Mouse (Mus musculus): ENCODE measurements around the gene S100a1. TPM values are rescaled to one million over a fixed set of nuclear protein-coding genes. Genes with fewer than 3 reads are reported as not detected.

The S100a1 gene
- polyA plus RNA-seq (2012; rRNA removed), result 10.7 and 14.6 TPM in 2 replicates

DNA sequence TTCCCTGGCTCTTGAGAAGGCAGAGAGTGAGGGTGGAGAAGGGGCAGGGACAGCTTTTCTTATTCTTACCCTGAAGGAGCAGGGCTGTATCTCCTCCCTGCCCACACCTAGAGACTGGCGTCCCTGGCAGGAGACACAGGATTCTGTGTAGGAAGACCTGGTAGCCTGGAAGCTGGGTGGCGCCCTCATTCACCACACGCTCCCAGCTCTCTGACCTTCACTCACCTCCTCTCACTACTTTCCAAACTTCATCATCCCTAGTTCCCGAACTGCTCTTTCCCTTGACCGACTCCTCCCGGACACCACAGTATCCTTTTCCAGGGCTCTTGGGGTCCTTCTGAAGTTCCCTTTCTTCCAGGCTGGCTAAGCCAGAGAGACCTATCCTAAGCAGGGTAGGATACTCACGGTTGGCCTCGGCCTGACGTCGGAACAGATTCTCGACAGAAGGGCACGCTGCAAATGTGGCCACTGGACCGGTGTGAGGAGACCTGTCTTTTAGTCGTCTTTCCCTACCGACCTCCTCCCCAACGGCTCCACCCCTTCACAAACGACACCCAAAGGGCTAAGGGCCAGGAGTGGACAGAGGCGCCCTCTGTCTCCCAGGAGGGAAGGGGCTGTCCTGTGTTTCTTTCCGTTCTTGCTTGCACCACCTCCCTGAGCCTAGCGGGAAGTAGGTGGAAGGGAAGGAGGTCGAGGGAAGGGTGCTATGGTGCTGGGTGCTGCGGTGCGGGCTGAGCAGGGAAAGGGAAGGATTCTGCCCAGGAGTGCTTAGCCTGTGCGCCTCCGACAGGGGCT is at the start of gene S100a1, which contains the start of gene S100a13:
S100a1 (minus strand) TSS at position 597 of the 795 bp plus-strand sequence.
S100a13 (plus strand) TSS at position 640 of the 795 bp plus-strand sequence.

DNA sequence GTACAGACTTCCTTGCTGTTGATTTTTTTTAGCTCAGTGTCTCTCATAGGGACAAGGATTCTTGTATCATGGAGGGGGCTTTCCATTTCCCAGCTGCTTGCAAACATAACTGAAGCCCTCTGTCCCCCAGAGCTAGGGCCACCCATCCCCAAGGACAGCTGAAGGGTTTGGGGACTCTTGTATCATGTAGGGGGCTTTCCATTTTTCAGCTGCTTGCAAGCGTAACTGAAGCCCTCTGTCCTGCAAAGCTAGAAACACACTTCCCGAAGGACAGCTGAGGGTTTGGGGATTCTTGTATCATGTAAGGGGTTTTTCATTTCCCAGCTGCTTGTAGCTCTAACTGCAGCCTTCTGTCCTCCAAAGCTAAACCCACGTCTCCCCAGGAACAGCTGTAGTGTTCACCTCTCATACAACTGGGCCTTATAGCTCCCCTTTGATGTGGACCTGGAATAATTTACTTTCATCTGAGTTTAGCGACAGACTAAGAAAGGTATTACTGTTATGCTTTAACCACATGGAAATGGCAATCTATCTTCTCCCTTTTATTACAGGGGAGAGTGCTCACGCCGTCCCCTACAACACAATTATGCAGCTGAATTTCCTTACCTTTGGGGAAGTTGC is 45.9 kb upstream of the S100a1 start, which contains the start of gene S100a3:
S100a3 (plus strand) TSS at position 571 of the 621 bp plus-strand sequence.

DNA sequence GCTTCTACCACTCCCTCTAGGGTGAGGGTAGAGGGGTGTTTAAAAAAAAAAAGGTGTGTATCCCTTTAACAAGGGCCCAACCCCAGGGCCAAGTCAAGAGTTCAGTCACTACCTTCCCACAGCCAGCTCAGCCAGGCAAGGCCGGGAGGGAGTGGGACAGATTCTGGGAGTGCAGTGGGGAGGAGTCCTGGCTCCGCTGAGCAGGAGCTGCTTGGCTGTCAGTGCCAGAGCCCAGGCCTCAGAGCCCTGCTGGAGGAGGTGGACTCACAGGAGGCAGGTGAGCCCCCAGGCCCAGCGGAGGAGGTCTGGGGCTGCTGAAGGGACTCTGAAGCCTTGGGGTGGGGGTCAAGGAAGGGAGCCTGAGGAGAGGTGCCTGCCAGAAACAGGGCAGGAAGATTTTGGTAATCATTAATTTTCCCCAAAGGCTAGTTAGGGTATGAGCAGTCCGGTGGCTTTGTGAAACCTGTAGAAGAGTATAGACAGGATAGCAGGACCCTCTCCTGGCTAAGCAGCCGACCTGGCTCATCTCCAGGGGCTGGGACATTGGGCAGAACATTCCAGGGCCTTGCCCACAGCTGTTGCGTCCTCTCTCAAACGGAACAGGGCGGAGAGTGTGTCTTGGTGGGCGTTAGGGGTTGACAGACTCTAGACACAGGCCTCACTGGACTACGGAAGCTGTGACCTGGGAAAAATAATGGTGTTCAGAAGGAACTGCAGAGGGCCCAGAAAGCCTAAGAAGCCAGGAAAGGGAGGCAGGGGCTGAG is 23.1 kb upstream of the S100a1 start, which contains the start of gene S100a16:
S100a16 (plus strand) TSS at position 114 of the 764 bp plus-strand sequence.

DNA sequence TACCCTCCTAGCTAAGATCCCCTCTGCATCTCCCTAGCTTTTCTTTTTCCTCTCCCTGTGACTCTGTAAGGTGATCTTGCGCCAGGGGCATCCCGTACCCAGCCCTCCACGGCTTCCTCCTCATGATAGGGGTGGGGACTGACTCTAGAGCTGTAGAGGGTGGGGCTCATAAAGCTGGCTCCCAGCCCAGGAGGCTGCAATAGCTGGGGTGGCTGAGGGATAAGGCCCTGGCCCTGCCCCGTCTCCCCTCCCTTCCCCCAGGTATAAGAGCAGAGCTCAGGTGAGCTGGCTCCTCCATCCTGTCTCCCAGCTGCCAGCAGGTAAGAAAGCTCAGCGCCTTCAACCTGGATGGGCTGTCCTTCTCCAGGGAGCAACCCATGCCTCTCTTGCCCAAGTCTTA is 12.4 kb upstream of the S100a1 start, which contains the start of gene S100a14:
S100a14 (plus strand) TSS at position 277 of the 400 bp plus-strand sequence.

DNA sequence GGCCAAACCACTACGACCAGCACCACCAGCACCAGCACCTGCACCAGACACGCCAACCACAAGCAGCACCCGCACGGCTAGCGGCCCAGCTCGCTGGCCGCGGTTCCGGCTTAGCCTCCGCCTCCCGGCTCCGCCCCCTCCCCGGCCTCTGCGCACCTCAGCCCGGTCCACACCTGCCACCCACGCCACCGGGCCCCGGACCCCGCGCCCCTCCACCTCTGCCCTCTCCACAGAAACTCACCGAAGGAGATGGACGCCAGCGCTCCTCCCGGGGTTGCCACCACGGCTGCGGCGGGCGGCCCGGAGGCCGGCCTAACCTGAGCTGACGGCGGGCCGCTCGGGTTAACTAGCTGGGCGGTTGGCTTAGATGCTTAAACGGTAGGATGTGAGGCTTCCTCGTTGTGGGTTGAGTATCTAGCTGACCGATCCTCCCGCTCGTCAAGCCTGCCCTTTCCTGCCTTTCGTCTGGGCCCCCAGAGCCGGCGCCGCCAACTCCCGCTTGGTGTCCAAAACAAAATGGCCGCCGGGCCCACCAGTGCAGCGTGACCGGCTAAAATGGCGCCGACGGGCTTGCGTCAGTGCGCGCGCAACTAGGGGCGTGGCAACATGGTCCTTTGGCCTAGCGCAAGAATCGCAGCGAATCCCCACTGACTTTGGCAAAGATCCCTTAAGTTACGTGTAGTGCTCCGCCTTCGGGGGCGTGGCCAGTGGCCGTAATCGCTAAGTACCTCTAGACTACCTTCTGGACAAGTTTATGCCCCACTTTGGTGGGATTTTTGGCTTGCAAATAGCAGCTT is 5.0 kb downstream of the S100a1 start, which contains the start of gene Chtop:
Chtop (minus strand) TSS at position 549 of the 797 bp plus-strand sequence.

DNA sequence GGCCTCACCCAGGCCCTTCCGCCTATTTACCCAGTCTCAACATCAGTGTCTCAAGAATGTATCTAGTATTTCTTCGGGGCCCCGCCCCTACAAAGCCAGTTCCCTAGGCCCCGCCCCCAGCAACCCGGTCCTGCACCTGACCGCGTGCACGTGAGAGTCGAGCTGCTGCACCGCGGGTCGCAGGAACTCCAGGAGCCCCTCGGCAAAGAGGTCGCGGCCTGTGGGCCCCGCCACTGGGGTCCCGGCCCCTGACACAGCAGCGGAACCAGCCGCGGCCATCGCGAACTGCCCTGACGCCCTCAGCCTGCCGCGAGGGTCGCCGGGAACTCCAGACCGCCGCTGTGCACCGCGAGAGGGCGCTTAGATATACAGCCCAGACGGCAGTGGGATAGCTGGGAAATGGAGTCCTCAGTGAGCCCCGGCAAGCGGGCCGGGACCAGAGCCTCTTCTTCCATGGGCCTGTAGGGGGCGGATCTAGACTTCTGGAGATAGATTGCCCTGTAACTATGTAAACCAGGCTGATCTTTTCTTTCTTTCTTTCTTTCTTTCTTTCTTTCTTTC is 23.4 kb downstream of the S100a1 start, which contains the start of gene Snapin:
Snapin (minus strand) TSS at position 338 of the 561 bp plus-strand sequence.

DNA sequence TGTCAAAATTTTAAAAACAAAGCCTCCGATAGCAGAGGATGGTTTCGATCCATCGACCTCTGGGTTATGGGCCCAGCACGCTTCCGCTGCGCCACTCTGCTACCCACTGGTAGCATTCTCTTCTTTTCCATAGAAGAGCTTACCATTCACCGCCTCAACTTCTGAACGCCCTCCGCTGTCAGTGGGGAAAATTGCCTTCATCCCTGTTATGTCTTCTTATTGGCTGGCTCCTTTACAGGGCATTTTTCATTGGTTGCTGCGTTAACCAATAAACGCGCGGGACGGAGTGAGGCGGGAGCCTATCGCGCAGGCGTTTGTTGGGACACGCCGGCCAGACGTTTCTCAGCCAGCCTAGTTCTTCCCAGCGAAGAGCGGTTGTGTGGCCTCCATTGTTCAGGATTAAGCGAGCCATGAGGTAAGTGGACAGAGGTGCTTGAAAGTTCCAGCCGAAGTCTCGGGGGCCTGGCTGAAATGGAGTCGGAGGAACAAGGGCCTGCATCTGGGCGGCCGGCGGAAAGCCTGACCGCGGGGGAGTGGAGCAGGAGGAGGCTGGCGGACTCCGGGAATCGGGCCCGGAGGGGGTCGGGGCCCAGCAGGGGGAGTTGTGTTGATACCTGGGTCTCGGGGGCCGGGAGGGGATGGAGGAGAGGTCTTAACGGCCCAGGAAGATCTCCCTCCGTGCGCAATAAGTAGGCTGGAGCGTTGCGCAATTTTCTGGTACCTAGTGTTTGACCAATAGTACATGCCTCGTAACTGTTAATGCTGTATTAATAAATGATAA is 38.2 kb downstream of the S100a1 start, which contains the start of gene Ilf2:
Ilf2 (plus strand) TSS at position 296 of the 781 bp plus-strand sequence.

DNA sequence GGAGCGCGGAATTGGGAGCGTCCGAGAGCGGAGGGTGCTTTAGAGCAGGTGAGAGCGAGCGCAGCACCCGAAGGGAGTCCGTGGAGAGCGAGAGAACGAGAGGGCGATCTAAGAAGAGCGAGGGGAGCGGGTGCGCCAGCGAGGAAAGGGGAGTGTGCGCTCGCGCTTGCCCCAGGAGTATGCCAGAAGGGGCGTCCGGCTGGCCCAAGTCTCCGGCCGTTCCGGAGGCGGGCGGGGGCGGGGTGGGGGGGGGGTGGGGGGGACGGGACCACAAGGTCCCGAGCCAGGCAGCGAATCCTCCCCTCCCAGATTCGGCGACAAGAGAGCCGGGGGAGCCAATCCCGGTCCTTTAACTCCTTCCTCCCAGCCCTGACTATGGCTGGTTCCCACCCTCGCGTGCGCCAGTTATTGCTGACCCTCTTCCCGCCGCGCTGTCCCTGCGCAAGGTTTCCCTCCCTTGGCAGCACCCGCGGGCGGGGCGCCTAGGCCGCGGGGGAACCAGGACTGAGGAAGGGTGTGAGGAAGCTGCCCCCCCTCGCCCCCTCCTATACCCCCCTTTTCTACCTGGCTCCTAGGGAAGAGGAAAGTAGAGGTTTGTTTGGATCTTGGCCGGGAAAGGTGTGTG is 48.4 kb downstream of the S100a1 start, which contains the start of gene Npr1:
Npr1 (minus strand) TSS at position 181 of the 625 bp plus-strand sequence.

Other genes starting within 250 kb of the S100a1 start
- 22.6 and 23.6 TPM in 2 replicates for gene Dennd4b, start 249.2 kb downstream of the S100a1 start, polyA plus RNA-seq (2012; rRNA removed)
- gene Gatad2b, start 221.2 kb downstream of the S100a1 start, polyA plus RNA-seq (2012; rRNA removed), result 31.6 and 35.4 TPM in 2 replicates
- gene Slc27a3, start 124.5 kb downstream of the S100a1 start, polyA plus RNA-seq (2012; rRNA removed), result 41.9 and 54.3 TPM in 2 replicates
- gene Ints3, start 80.8 kb downstream of the S100a1 start, polyA plus RNA-seq (2012; rRNA removed), result 54.7 and 56.2 TPM in 2 replicates
- 6.2 and 9.0 TPM in 2 replicates for gene Npr1, start 48.5 kb downstream of the S100a1 start, polyA plus RNA-seq (2012; rRNA removed)
- 195 and 228 TPM in 2 replicates for gene Ilf2, start 38.3 kb downstream of the S100a1 start, polyA plus RNA-seq (2012; rRNA removed)
- 47.3 and 49.6 TPM in 2 replicates for gene Snapin, start 23.4 kb downstream of the S100a1 start, polyA plus RNA-seq (2012; rRNA removed)
- gene Chtop, start 4.9 kb downstream of the S100a1 start, polyA plus RNA-seq (2012; rRNA removed), result 202 and 231 TPM in 2 replicates
- 8.2 and 13.0 TPM in 2 replicates for gene S100a13, start within 50 bp of the S100a1 start, polyA plus RNA-seq (2012; rRNA removed)
- gene S100a14, start 12.5 kb upstream of the S100a1 start, polyA plus RNA-seq (2012; rRNA removed), result 0.18 and 4.9 TPM in 2 replicates
- gene S100a16, start 22.9 kb upstream of the S100a1 start, polyA plus RNA-seq (2012; rRNA removed), result 22.0 and 30.8 TPM in 2 replicates
- 0.45 and 0.63 TPM in 2 replicates for gene S100a3, start 46.2 kb upstream of the S100a1 start, polyA plus RNA-seq (2012; rRNA removed)
- not detected in 2 replicates for gene S100a2, start 75.9 kb upstream of the S100a1 start, polyA plus RNA-seq (2012; rRNA removed)
- not detected in 2 replicates for gene Gm42674, start 87.5 kb upstream of the S100a1 start, polyA plus RNA-seq (2012; rRNA removed)
- 2.1 and 5.3 TPM in 2 replicates for gene S100a4, start 89.4 kb upstream of the S100a1 start, polyA plus RNA-seq (2012; rRNA removed)
- not detected in 2 replicates for gene S100a5, start 94.1 kb upstream of the S100a1 start, polyA plus RNA-seq (2012; rRNA removed)
- gene S100a6, start 98.5 kb upstream of the S100a1 start, polyA plus RNA-seq (2012; rRNA removed), result 19.4 and 33.6 TPM in 2 replicates
- 0.09 and 0.14 TPM in 2 replicates for gene S100a7a, start 139.6 kb upstream of the S100a1 start, polyA plus RNA-seq (2012; rRNA removed)
- gene S100a8, start 154.6 kb upstream of the S100a1 start, polyA plus RNA-seq (2012; rRNA removed), result 6.5 and 9.2 TPM in 2 replicates
- gene S100a9, start 181.3 kb upstream of the S100a1 start, polyA plus RNA-seq (2012; rRNA removed), result 10.0 and 14.8 TPM in 2 replicates
- gene Pglyrp4, start 212.5 kb upstream of the S100a1 start, polyA plus RNA-seq (2012; rRNA removed), result 0.05 TPM in 1 of 2 replicates, not detected in the other